Mouse (Mus musculus): Measurements from ENCODE around the gene Sap25. TPM values are rescaled to one million over a fixed set of nuclear protein-coding genes. Genes with fewer than 3 reads are reported as not detected.
A peak's percentile ranks its signal among the peaks of the same experiment; 100 is the strongest.

Gene Sap25
- polyA plus RNA-seq, 2 experiments, result 2.3 to 13.7 TPM

DNA sequence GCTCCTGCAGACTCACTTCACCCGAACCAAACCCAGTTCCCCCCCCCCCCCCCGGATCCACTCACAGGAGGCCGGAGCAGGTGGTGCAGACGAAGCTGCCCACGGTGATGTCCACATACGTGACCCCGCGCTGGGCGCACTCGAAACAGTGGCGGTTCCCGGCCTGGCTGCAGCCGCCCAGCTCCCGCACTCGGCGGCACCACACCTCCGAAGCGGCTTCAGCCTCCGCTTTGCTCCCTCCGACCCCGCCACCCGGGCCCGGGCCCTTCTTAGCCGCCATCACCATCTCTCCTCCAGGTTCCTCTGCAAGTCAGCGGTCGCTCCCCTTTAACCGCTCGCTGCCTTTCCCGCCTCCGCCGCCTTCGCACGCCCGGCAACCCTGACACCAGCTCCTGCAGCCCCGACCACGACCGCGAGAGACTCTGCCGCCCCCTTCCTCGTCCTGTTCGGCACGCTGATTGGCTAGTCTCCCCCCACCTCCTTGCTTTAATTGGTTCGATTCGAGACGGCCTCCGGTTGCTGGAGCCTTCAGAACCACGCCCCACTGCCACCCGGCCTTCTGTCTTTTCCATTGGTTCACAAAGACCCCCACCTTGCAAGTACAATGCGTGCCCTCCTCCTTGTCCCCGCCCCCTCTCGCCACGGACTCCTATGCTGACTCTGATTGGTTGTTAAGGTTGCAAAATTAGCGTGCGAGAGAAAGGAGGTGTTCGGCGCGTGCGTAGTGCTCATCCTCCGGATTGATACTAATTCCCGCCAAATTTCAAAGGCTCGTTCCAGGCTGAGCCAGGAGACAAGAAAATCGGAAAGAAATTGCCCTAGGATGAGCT lies 43.4 kb downstream of the Sap25 start, which contains the start of gene Agfg2:
Gene Agfg2 (minus strand): TSS at position 433 of the 830 bp plus-strand sequence.
- TF ChIP-seq CTCF (IDR thresholded peaks at IDR 0.05; ENCODE audit: low read depth) (peak; percentile 50; the same call in 1 of the 2 replicates), EP300 (IDR thresholded peaks at IDR 0.05; ENCODE audit: low read depth) (peak; percentile 60)
- Histone ChIP-seq H3K4me3 (ENCODE audit: insufficient read depth in 1 of 2, low read depth in 2 of 2, low read length in 2 of 2) (peak within 1 kb of the TSS; percentile 69 to 85), H3K4me1 (replicated peaks; ENCODE audit: control insufficient read depth in 2 of 2, insufficient read depth in 2 of 2, low read length in 1 of 2) (peaks cover 39% of the 10 kb centered on the region in 2 experiments), H3K27me3 (ENCODE audit: control insufficient read depth, insufficient read depth, low read length) (no peaks in the 10 kb centered on the region), H3K9me3 (ENCODE audit: control insufficient read depth, low read length) (no peaks in the 10 kb centered on the region), H3K4me2 (ENCODE audit: low read depth) (peak within 1 kb of the TSS; percentile 70), H3K36me3 (replicated peaks; ENCODE audit: control insufficient read depth, insufficient read depth, low read depth) (peaks cover 18% of the 10 kb centered on the region), H3K27ac (peak within 1 kb of the TSS; percentile 99), H3K9ac (replicated peaks) (peak within 1 kb of the TSS; percentile 76)
- DNase-seq (ENCODE audit: low read depth in 3 of 3, low spot score in 3 of 3), result peak; percentile 100
- peak; percentile 85 for ATAC-seq (ENCODE audit: insufficient read depth)
- under 1% methylated on average over 62 of the region's 62 CpGs for WGBS (ENCODE audit: insufficient replicate concordance)

DNA sequence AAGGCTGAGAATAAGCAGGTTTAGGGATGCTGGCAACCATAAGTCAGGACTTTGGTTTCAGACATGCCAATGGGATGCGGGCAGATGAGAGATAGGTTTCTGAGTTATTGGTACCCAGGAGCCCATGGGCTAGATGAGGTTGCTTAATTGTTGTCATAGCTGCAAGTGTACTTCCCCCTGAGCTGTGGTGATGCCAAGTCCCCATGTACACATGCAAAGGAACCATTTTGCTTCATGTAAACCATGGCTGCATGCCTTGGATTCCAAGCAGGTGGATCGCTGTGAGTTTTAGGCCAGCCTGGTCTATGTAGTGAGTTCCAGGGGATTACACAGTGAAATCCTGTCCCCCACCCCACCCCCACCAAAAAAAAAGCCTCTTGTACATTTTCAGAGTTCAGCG lies 44.5 kb downstream of the Sap25 start:
- Histone ChIP-seq H3K9ac (replicated peaks) (peak overlapping the region; percentile 76), H3K4me1 (replicated peaks; ENCODE audit: control insufficient read depth in 2 of 2, insufficient read depth in 2 of 2, low read length in 1 of 2) (peaks cover 39 to 43% of the 10 kb centered on the region in 2 experiments), H3K4me3 (ENCODE audit: insufficient read depth in 1 of 2, low read depth in 2 of 2, low read length in 2 of 2) (peak overlapping the region in 1 of 2 experiments; percentile 41; a peak in 2 of 4 replicates), H3K4me2 (ENCODE audit: low read depth) (peak overlapping the region; percentile 70), H3K27ac (peak overlapping the region; percentile 99), H3K36me3 (replicated peaks; ENCODE audit: control insufficient read depth, insufficient read depth, low read depth) (peaks cover 9% of the 10 kb centered on the region), H3K27me3 (ENCODE audit: control insufficient read depth, insufficient read depth, low read length) (no peaks in the 10 kb centered on the region), H3K9me3 (ENCODE audit: control insufficient read depth, low read length) (no peaks in the 10 kb centered on the region)
- ATAC-seq (ENCODE audit: insufficient read depth), result no peak
- 35% methylated on average over 3 of the region's 3 CpGs for WGBS (ENCODE audit: insufficient replicate concordance)
- TF ChIP-seq EP300 (IDR thresholded peaks at IDR 0.05; ENCODE audit: low read depth) (no peak), CTCF (IDR thresholded peaks at IDR 0.05; ENCODE audit: low read depth) (no peak)
- no peak for DNase-seq (ENCODE audit: low read depth in 3 of 3, low spot score in 3 of 3)

DNA sequence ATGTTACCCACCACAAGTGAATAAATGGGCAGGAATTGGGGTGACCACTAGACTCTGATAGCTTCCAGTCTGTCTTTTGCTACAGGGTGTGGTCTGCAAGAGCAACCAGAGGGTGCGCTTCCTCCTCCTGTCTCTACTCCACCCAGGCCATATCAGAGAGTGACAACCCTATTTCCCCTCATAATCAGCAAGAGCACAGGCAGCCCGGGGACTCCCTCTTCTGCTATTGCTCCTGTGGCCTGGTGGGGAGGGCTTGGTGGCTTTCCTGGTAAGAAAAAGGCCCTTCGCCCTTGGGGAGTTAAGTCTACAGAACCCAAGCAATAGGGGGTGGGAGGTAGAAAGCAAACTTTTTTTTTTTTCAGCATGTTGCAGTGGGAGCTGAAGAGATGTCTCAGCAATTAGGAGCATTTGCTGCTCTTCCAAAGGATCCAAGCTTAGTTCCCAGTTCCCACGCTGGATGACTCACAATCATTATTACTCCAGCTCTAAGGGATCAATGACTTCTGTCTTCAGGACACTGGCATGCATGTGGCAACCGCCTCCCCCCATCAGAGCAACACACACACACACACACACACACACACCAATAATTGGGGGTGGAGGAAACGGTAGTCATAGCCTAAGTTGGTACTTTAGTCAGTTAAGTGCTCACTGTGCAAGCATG lies 45.1 kb downstream of the Sap25 start:
- H3K27ac ChIP-seq, result peak overlapping the region; percentile 99
- peak overlapping the region; percentile 70 for H3K4me2 ChIP-seq (ENCODE audit: low read depth)
- WGBS (ENCODE audit: insufficient replicate concordance), result 13% methylated on average over 6 of the region's 6 CpGs
- H3K9ac ChIP-seq (replicated peaks), result peak overlapping the region; percentile 78
- no peaks in the 10 kb centered on the region for H3K9me3 ChIP-seq (ENCODE audit: control insufficient read depth, low read length)
- H3K4me3 ChIP-seq (ENCODE audit: insufficient read depth in 1 of 2, low read depth in 2 of 2, low read length in 2 of 2), result peak overlapping the region; percentile 32 to 41
- H3K27me3 ChIP-seq (ENCODE audit: control insufficient read depth, insufficient read depth, low read length), result no peaks in the 10 kb centered on the region
- peaks cover 5% of the 10 kb centered on the region for H3K36me3 ChIP-seq (replicated peaks; ENCODE audit: control insufficient read depth, insufficient read depth, low read depth)
- peak; percentile 70 for TF ChIP-seq CTCF (IDR thresholded peaks at IDR 0.05; ENCODE audit: low read depth)
- TF ChIP-seq EP300 (IDR thresholded peaks at IDR 0.05; ENCODE audit: low read depth), result peak; percentile 96
- peak; percentile 83 for ATAC-seq (ENCODE audit: insufficient read depth)
- DNase-seq (ENCODE audit: low read depth in 3 of 3, low spot score in 3 of 3), result peak; percentile 96 to 97 (median 97)
- peaks cover 36 to 43% of the 10 kb centered on the region in 2 experiments for H3K4me1 ChIP-seq (replicated peaks; ENCODE audit: control insufficient read depth in 2 of 2, insufficient read depth in 2 of 2, low read length in 1 of 2)

DNA sequence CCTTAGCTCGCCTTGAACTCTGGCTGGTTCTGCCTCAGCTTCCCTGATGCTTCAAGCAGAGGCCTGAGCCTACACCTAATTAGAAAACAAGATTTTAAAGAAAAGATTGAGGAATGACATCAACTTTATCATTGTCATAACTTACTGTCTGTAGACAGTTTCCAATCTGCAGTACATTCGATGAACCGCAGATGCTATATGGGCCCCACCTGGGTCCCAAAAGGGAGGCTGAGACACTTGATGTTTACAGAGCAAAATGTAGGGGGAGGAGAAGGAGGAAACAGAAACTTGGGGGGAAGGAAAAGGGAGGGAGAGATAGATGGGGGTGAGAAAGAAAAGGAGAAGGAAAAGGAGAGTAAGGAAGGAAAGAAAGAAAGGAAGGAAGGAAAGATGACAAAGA lies 48.8 kb downstream of the Sap25 start:
- no peak for TF ChIP-seq CTCF (IDR thresholded peaks at IDR 0.05; ENCODE audit: low read depth)
- TF ChIP-seq EP300 (IDR thresholded peaks at IDR 0.05; ENCODE audit: low read depth), result no peak
- WGBS (ENCODE audit: insufficient replicate concordance), result 82% methylated on average over 3 of the region's 3 CpGs
- H3K4me2 ChIP-seq (ENCODE audit: low read depth), result no peak overlapping the region
- no peak overlapping the region for H3K4me3 ChIP-seq (ENCODE audit: insufficient read depth in 1 of 2, low read depth in 2 of 2, low read length in 2 of 2)
- DNase-seq (ENCODE audit: low read depth in 3 of 3, low spot score in 3 of 3) (no peak), ATAC-seq (ENCODE audit: insufficient read depth) (no peak)
- H3K4me1 ChIP-seq (replicated peaks; ENCODE audit: control insufficient read depth in 2 of 2, insufficient read depth in 2 of 2, low read length in 1 of 2), result peaks cover 26 to 33% of the 10 kb centered on the region in 2 experiments
- H3K9ac ChIP-seq (replicated peaks), result no peak overlapping the region
- peak overlapping the region; percentile 18 for H3K27ac ChIP-seq
- no peaks in the 10 kb centered on the region for H3K9me3 ChIP-seq (ENCODE audit: control insufficient read depth, low read length)
- H3K27me3 ChIP-seq (ENCODE audit: control insufficient read depth, insufficient read depth, low read length), result no peaks in the 10 kb centered on the region
- no peaks in the 10 kb centered on the region for H3K36me3 ChIP-seq (replicated peaks; ENCODE audit: control insufficient read depth, insufficient read depth, low read depth)

DNA sequence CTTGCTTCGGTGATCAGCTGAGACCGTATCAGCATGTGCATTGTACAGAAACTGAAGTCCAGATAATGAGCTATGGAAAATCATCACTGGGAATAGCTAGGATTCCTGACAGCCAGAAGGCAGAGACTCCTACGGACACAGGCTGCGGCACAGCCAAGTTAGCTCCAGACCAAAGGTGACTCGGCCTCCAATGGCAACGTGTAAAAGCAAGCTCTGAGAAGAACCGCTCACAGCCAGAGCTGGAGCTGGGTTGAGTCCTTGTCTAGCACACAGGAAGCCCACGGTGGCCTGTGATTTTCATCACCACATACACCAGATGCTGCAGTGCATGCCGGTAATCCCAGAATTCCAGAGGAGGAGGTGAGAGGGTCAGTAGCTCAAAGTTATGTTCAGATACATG lies 49.4 kb downstream of the Sap25 start:
- WGBS (ENCODE audit: insufficient replicate concordance), result 69% methylated on average over 9 of the region's 9 CpGs
- H3K4me2 ChIP-seq (ENCODE audit: low read depth), result no peak overlapping the region

More for the DNA sequence above, 49.4 kb downstream of the Sap25 start:
- Histone ChIP-seq H3K4me1 (replicated peaks; ENCODE audit: control insufficient read depth in 2 of 2, insufficient read depth in 2 of 2, low read length in 1 of 2) (peaks cover 20 to 28% of the 10 kb centered on the region in 2 experiments), H3K27ac (no peak overlapping the region), H3K27me3 (ENCODE audit: control insufficient read depth, insufficient read depth, low read length) (no peaks in the 10 kb centered on the region), H3K36me3 (replicated peaks; ENCODE audit: control insufficient read depth, insufficient read depth, low read depth) (no peaks in the 10 kb centered on the region), H3K4me3 (ENCODE audit: insufficient read depth in 1 of 2, low read depth in 2 of 2, low read length in 2 of 2) (no peak overlapping the region), H3K9me3 (ENCODE audit: control insufficient read depth, low read length) (no peaks in the 10 kb centered on the region), H3K9ac (replicated peaks) (no peak overlapping the region)
- DNase-seq (ENCODE audit: low read depth in 3 of 3, low spot score in 3 of 3) (no peak), ATAC-seq (ENCODE audit: insufficient read depth) (no peak)
- no peak for TF ChIP-seq CTCF (IDR thresholded peaks at IDR 0.05; ENCODE audit: low read depth)
- TF ChIP-seq EP300 (IDR thresholded peaks at IDR 0.05; ENCODE audit: low read depth), result no peak

All from liver, embryonic 14.5 days (tissue).